Mouse (Mus musculus) forebrain, embryonic 11.5 days (tissue): ENCODE measurements at regions not wholly inside any gene's neighbourhood (a gene's known extent, or its start where the extent isn't known, plus 50 kb on each side); places are given as distances from the start of the nearest gene placed in this dataset.
A peak's percentile ranks its signal among the peaks of the same experiment; 100 is the strongest.

ENCODE experiments used
- ATAC-seq: fragments of 200-750 bp; cut with Nextera tagmentation; replicated peaks from 2 replicates; pipeline ENCODE4 v1.8.0; 2017; ENCODE audit warnings: moderate TSS enrichment; ENCODE audit not compliant: low FRiP score
- DNase-seq: peaks from one replicate; pipeline ENCODE4 v3.0.0-alpha.2; 2017; ENCODE audit warnings: low spot score
- H3K27ac ChIP-seq: fragments of 300-500 bp; sonication (generic); 2 replicates; pipeline ENCODE4 v1.5.1; 2014; ENCODE audit warnings: low read depth, low read length
- H3K27me3 ChIP-seq: fragments of 300-500 bp; sonication (generic); 2 replicates; pipeline ENCODE4 v1.6.1; 2014; ENCODE audit warnings: mild to moderate bottlenecking, low read length, mixed read lengths; ENCODE audit not compliant: control insufficient read depth, insufficient read depth
- H3K36me3 ChIP-seq: fragments of 300-500 bp; sonication (generic); 2 replicates; pipeline ENCODE4 v1.6.1; 2014; ENCODE audit warnings: mild to moderate bottlenecking, low read length, moderate library complexity, mixed read lengths; ENCODE audit not compliant: control insufficient read depth, insufficient read depth
- H3K4me1 ChIP-seq: fragments of 300-500 bp; sonication (generic); replicated peaks from 2 replicates; pipeline ENCODE4 v1.6.1; 2014; ENCODE audit warnings: low read length, mixed read lengths; ENCODE audit not compliant: control insufficient read depth, insufficient read depth
- H3K4me2 ChIP-seq: fragments of 300-500 bp; sonication (generic); 2 replicates; pipeline ENCODE4 v1.6.1; 2014; ENCODE audit warnings: low read depth, mild to moderate bottlenecking, low read length, moderate library complexity, mixed read lengths; ENCODE audit not compliant: severe bottlenecking
- H3K4me3 ChIP-seq: fragments of 300-500 bp; sonication (generic); 2 replicates; pipeline ENCODE4 v1.5.1; 2014; ENCODE audit warnings: low read depth, low read length
- H3K9ac ChIP-seq: fragments of 300-500 bp; sonication (generic); 2 replicates; pipeline ENCODE4 v1.6.1; 2014; ENCODE audit warnings: low read length
- H3K9me3 ChIP-seq: fragments of 300-500 bp; sonication (generic); 2 replicates; pipeline ENCODE4 v1.6.1; 2016; ENCODE audit warnings: low read length, mixed read lengths; ENCODE audit not compliant: control insufficient read depth
- WGBS: fragments of 180-500 bp; shearing (Covaris S2); extraction: QIAGEN DNeasy Blood & Tissue Kit; methylation state at CpG from one replicate; pipeline ENCODE4 v1.1.7; 2014; 5-methylcytosine and 5-hydroxymethylcytosine counted together

- H3K4me1 ChIP-seq, result peaks cover 4% of the 10 kb centered on the region; the same call in 1 of the 2 replicates
- H3K9ac ChIP-seq, result no peak overlapping the region
- no peak overlapping the region for H3K4me3 ChIP-seq
- no peak overlapping the region for H3K4me2 ChIP-seq
- no peak overlapping the region for H3K27ac ChIP-seq
- DNase-seq (no peak), ATAC-seq (peak; percentile 40; the same call in 1 of the 2 replicates)
- H3K27me3 ChIP-seq, result no peaks in the 10 kb centered on the region
- 42% methylated on average over 7 of the region's 7 CpGs for WGBS
- no peaks in the 10 kb centered on the region for H3K36me3 ChIP-seq
- no peaks in the 10 kb centered on the region for H3K9me3 ChIP-seq
Observed at GRCm38 (mm10) chr6:8897334-8897733, 50.9 kb upstream of the Nxph1 start.

- H3K4me2 ChIP-seq, result no peak overlapping the region
- no peak overlapping the region for H3K27ac ChIP-seq
- H3K9me3 ChIP-seq, result no peaks in the 10 kb centered on the region
- H3K4me3 ChIP-seq, result no peak overlapping the region
- H3K36me3 ChIP-seq, result no peaks in the 10 kb centered on the region
- H3K4me1 ChIP-seq, result peaks cover 4% of the 10 kb centered on the region; the same call in 1 of the 2 replicates
- no peaks in the 10 kb centered on the region for H3K27me3 ChIP-seq
- WGBS, result 86% methylated on average over 3 of the region's 3 CpGs
- ATAC-seq, result no peak
- DNase-seq, result no peak
- H3K9ac ChIP-seq, result no peak overlapping the region
Observed at GRCm38 (mm10) chr6:8898268-8898667, 50.0 kb upstream of the Nxph1 start.
